Mouse (Mus musculus) liver, postnatal 0 days (tissue): ENCODE measurements at regions not wholly inside any gene's neighbourhood (a gene's known extent, or its start where the extent isn't known, plus 50 kb on each side); places are given as distances from the start of the nearest gene placed in this dataset.

Experiments
- CTCF ChIP-seq: sonication (generic); IDR thresholded peaks from 2 replicates; pipeline ENCODE4 v1.5.1; 2016; ENCODE audit warnings: antibody characterized with exemption, low read depth
- EP300 ChIP-seq: IDR thresholded peaks from 2 replicates; pipeline ENCODE4 v1.6.1; 2016; ENCODE audit warnings: antibody characterized with exemption, low read depth, mild to moderate bottlenecking

GRCm38 (mm10) chr1:179858780-179859551, 55.5 kb upstream of the Ahctf1 start:
- TF ChIP-seq EP300 (peak; percentile 81), CTCF (peak; percentile 80)
